Mouse (Mus musculus) lung, adult 2 months (tissue): ENCODE measurements around the gene Git2. TPM values are rescaled to one million over a fixed set of nuclear protein-coding genes. Genes with fewer than 3 reads are reported as not detected.

Source experiments
- DNase-seq: peaks from one replicate; pipeline ENCODE4 v3.0.0; 2022
- H3K4me1 ChIP-seq: fragments of 200-500 bp; 2 replicates; pipeline ENCODE4 v1.6.1; 2011; ENCODE audit warnings: low read length; ENCODE audit not compliant: control insufficient read depth, insufficient read depth
- H3K4me3 ChIP-seq: fragments of 200-500 bp; replicated peaks from 2 replicates; pipeline ENCODE3; 2011; ENCODE audit warnings: low read depth, mild to moderate bottlenecking, control low read depth, low read length; ENCODE audit errors: extremely low read depth
- CTCF ChIP-seq: fragments of 200-500 bp; IDR thresholded peaks from 2 replicates; pipeline ENCODE4 v1.5.1; 2011; ENCODE audit warnings: mild to moderate bottlenecking, low read length, control low read depth; ENCODE audit not compliant: insufficient read depth
- POLR2A ChIP-seq: fragments of 200-500 bp; IDR thresholded peaks from 2 replicates; pipeline ENCODE4 v1.6.1; 2011; ENCODE audit warnings: low read depth, mild to moderate bottlenecking, control low read depth, low read length, borderline replicate concordance; ENCODE audit errors: extremely low read depth
- WGBS: fragments of 180-500 bp; shearing (Covaris S2); methylation state at CpG from one replicate; pipeline ENCODE4 v1.1.7; 2018; 5-methylcytosine and 5-hydroxymethylcytosine counted together
- polyA plus RNA-seq: library from polyadenylated mRNA; depleted of rRNA; stranded (reverse); fragments of >200 nt; gene quantifications from 2 replicates; pipeline ENCODE4 v1.2.3, GENCODE M21; 2012; rRNA removed

Git2 gene
- polyA plus RNA-seq, 1 experiment, result 105 TPM

DNA sequence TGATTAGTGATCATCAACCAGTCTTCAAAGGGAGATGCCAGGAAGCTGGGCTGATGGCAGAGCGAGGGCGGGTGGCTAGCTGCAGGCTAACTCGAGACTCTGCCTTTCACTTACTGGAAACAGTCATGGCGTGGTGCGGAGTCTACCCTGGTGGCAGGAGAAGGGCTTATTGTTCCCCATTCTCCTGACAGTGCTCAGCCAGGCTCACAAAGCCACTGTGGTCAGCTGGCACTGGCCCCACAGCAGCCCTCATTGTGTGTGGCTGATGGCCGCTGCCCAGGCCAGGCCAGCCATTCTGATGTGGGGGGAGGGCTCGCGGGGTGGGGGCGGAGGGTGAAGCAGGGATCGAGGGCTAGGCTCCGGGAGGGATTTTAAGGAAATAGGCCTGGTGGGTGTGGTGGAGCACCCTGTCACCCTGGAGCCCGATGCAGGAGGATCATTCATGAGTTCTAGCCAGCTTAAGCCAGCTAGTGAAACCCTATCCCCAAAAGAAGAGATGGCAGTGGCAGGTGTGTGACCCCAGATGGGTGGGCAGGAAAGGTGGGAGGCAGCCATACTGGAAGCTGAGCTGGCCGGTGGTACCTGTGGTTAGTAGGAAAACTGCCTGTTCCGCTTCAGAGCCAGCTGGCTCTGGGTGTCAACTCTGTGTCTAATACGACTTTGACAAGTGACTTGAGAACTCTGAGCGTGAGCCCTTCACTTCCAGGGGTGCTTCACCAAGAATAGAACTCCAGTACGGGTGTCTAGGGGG, 95.3 kb downstream of the Git2 start:
- Histone ChIP-seq H3K4me1 (peaks cover 24% of the 10 kb centered on the region), H3K4me3 (no peak overlapping the region)
- WGBS, result 46% methylated on average over 17 of the region's 17 CpGs
- TF ChIP-seq CTCF, result no peak
- no peak for TF ChIP-seq POLR2A
- DNase-seq, result no peak

Other genes with a start within 250 kb of the Git2 start
- gene Fam222a, start 207.5 kb downstream of the Git2 start, polyA plus RNA-seq, result 7.6 and 8.0 TPM in 2 replicates
- 8.8 and 10.1 TPM in 2 replicates for gene Trpv4, start 117.1 kb downstream of the Git2 start, polyA plus RNA-seq
- gene Gltp, start 84.5 kb downstream of the Git2 start, polyA plus RNA-seq, result 222 and 259 TPM in 2 replicates
- 12.2 and 17.3 TPM in 2 replicates for gene Tchp, start 67.8 kb downstream of the Git2 start, polyA plus RNA-seq
- 92.1 and 104 TPM in 2 replicates for gene Ankrd13a, start 840 bp downstream of the Git2 start, polyA plus RNA-seq
- gene 1500011B03Rik, start 48.0 kb upstream of the Git2 start, polyA plus RNA-seq, result 16.7 and 26.0 TPM in 2 replicates
- not detected in 2 replicates for gene 4930519G04Rik, start 78.1 kb upstream of the Git2 start, polyA plus RNA-seq
- not detected in 2 replicates for gene Gm9936, start 83.2 kb upstream of the Git2 start, polyA plus RNA-seq
- 17.0 and 21.4 TPM in 2 replicates for gene Oasl2, start 121.4 kb upstream of the Git2 start, polyA plus RNA-seq
- 2.3 and 2.7 TPM in 2 replicates for gene Oasl1, start 147.7 kb upstream of the Git2 start, polyA plus RNA-seq
- 15.9 and 16.6 TPM in 2 replicates for gene 2210016L21Rik, start 166.6 kb upstream of the Git2 start, polyA plus RNA-seq
- 0.08 TPM in 1 of 2 replicates, not detected in the other for gene Hnf1a, start 195.6 kb upstream of the Git2 start, polyA plus RNA-seq
- gene Sppl3, start 235.6 kb upstream of the Git2 start, polyA plus RNA-seq, result 85.1 and 107 TPM in 2 replicates